ENCODE assay signal across 9 mouse cellular contexts in genomic region chr2:154549127-154549885, GRCm38 (mm10). TPM values are rescaled to one million over a fixed set of nuclear protein-coding genes. Genes with fewer than 3 reads are reported as not detected.
DNase-seq lines count a peak whose midpoint lies in the region; TF ChIP-seq lines count a peak whose summit lies in the region.
"Had no signal": no experiment of that assay in that cellular context is flagged by ENCODE, and none has a peak within 500 bp of the region (broad histone marks: within the 10 kb centered on the region; RNA-seq: fewer than 3 reads in every experiment).

No protein-coding gene starts in this region.

- peaks cover 29% of the 10 kb centered on the region for H3K4me1 ChIP-seq in embryonic facial prominence, embryonic 10.5 days
- H3K4me1 ChIP-seq in heart, adult 2 months (ENCODE audit: control insufficient read depth, insufficient read depth, low read length): peaks cover 1% of the 10 kb centered on the region; the same call in 1 of the 2 replicates
- H3K4me1 ChIP-seq in lung, adult 2 months (ENCODE audit: control insufficient read depth, insufficient read depth, low read length): peaks cover 10% of the 10 kb centered on the region
- H3K4me1 ChIP-seq in olfactory bulb, adult 2 months (ENCODE audit: control insufficient read depth, insufficient read depth, low read length): peaks cover 43% of the 10 kb centered on the region

- peak overlapping the region; percentile 83 for H3K27ac ChIP-seq in embryonic facial prominence, embryonic 10.5 days (replicated peaks)
- H3K27ac ChIP-seq in heart, adult 2 months: no peak overlapping the region
- no peak overlapping the region for H3K27ac ChIP-seq in olfactory bulb, adult 2 months (ENCODE audit: insufficient read depth, low read depth, low read length)

- H3K9ac ChIP-seq in heart, adult 2 months (ENCODE audit: low read depth, low read length): peak overlapping the region; percentile 47

- TF ChIP-seq CTCF in heart, adult 2 months (IDR thresholded peaks at IDR 0.05): no peak
- no peak for TF ChIP-seq CTCF in lung, adult 2 months (IDR thresholded peaks at IDR 0.05; ENCODE audit: insufficient read depth, low read length)
- TF ChIP-seq CTCF in olfactory bulb, adult 2 months (IDR thresholded peaks at IDR 0.05; ENCODE audit: insufficient read depth, low read depth, low read length): no peak

- TF ChIP-seq EP300 in heart, adult 2 months (IDR thresholded peaks at IDR 0.05; ENCODE audit: insufficient read depth, low read depth, low read length): no peak

- peak; percentile 64 to 72 for DNase-seq in layer of hippocampus, postnatal 10 days (ENCODE audit: low spot score in 2 of 2)
- DNase-seq in layer of hippocampus, adult 8-10 months (ENCODE audit: low spot score in 2 of 2): no peak
- peak; percentile 91 for DNase-seq in embryonic facial prominence, embryonic 10.5 days (ENCODE audit: low spot score)
- DNase-seq in heart, adult 2 months: peak; percentile 70 to 72
- DNase-seq in kidney, adult 18-20 months: peak; percentile 64
- DNase-seq in lung, adult 2 months: peak; percentile 42
- peak; percentile 59 to 66 for DNase-seq in thymus, postnatal 10 days (ENCODE audit: low spot score in 2 of 2)

- intact Hi-C loops in heart, adult 2 months (cut with DNase I): no loop called here

- H3K27me3 ChIP-seq in embryonic facial prominence, embryonic 10.5 days (replicated peaks; ENCODE audit: low read depth, poor library complexity, severe bottlenecking): peaks cover 53% of the 10 kb centered on the region
- H3K27me3 ChIP-seq in heart, adult 2 months (ENCODE audit: control insufficient read depth, insufficient read depth, low read length): no peaks in the 10 kb centered on the region
- H3K27me3 ChIP-seq: Patski had no signal

- H3K9me3 ChIP-seq in embryonic facial prominence, embryonic 10.5 days: no peaks in the 10 kb centered on the region

- H3K4me3 ChIP-seq in embryonic facial prominence, embryonic 10.5 days: peak overlapping the region; percentile 64
- peak overlapping the region; percentile 38 for H3K4me3 ChIP-seq in heart, adult 2 months
- H3K4me3 ChIP-seq in lung, adult 2 months (replicated peaks; ENCODE audit: extremely low read depth, low read depth, low read length): peak overlapping the region; percentile 11
- H3K4me3 ChIP-seq in olfactory bulb, adult 2 months (ENCODE audit: insufficient read depth, low read depth, low read length): peak overlapping the region; percentile 28

- TF ChIP-seq POLR2A in heart, adult 2 months (IDR thresholded peaks at IDR 0.05; ENCODE audit: insufficient read depth, low read depth, low read length): no peak
- no peak for TF ChIP-seq POLR2A in lung, adult 2 months (IDR thresholded peaks at IDR 0.05; ENCODE audit: borderline replicate concordance, extremely low read depth, low read depth, low read length)
- TF ChIP-seq POLR2A in olfactory bulb, adult 2 months (IDR thresholded peaks at IDR 0.05; ENCODE audit: insufficient read depth, low read depth, low read length): no peak; the same call in 1 of the 2 replicates

- no peaks in the 10 kb centered on the region for H3K79me2 ChIP-seq in heart, adult 2 months (replicated peaks; ENCODE audit: control insufficient read depth, insufficient read depth, low read length)

- 3% methylated on average over 48 of the region's 48 CpGs for WGBS in embryonic facial prominence, embryonic 10.5 days
- 5% methylated on average over 47 of the region's 48 CpGs for WGBS in heart, adult 2 months
- 6% methylated on average over 46 of the region's 48 CpGs for WGBS in lung, adult 2 months
- WGBS in olfactory bulb, adult 2 months: 11% methylated on average over 48 of the region's 48 CpGs

- H3K36me3 ChIP-seq in embryonic facial prominence, embryonic 10.5 days (replicated peaks): no peaks in the 10 kb centered on the region
- no peaks in the 10 kb centered on the region for H3K36me3 ChIP-seq in heart, adult 2 months (ENCODE audit: control insufficient read depth, insufficient read depth, low read length)

RNA-seq across cellular contexts. Expression of gene Actl10, which starts 2.3 kb away (rescaled TPM):
- total RNA-seq in layer of hippocampus, postnatal 10 days (2021): not detected
- under 1 TPM in 1 of 4 experiments, not detected in 3; 0.40 TPM for total RNA-seq in layer of hippocampus, adult 8-10 months (2022)
- polyA plus RNA-seq in embryonic facial prominence, embryonic 10.5 days (2016; fragmentation: Nextera tagmentation; extraction: Ambion mirVana): 0.19 and 0.33 TPM in 2 replicates
- not detected for total RNA-seq in heart, adult 2 months (2021)
- polyA plus RNA-seq in heart, adult 2 months (2012; rRNA removed): not detected in 2 replicates
- 0.07 TPM in 2 replicates for polyA plus RNA-seq in lung, adult 2 months (2012; rRNA removed)
- not detected in 2 replicates for polyA plus RNA-seq in olfactory bulb, adult 2 months (2012; ENCODE audit: insufficient read depth, insufficient read length, low replicate concordance, missing spikeins)
- polyA plus RNA-seq: Patski had no signal

RNA-seq across cellular contexts. Expression of gene 1700003F12Rik, which starts 2.4 kb away (rescaled TPM):
- total RNA-seq in layer of hippocampus, postnatal 10 days (2021): 1 to 10 TPM in 1 of 2 experiments, under 1 TPM in 1; 0.67 to 2.0 TPM
- total RNA-seq in layer of hippocampus, adult 8-10 months (2022): 1 to 10 TPM in 2 of 4 experiments, under 1 TPM in 2; 0.64 to 2.0 (median 0.87) TPM
- 1.3 and 2.9 TPM in 2 replicates for polyA plus RNA-seq in embryonic facial prominence, embryonic 10.5 days (2016; fragmentation: Nextera tagmentation; extraction: Ambion mirVana)
- not detected for total RNA-seq in heart, adult 2 months (2021)
- polyA plus RNA-seq in heart, adult 2 months (2012; rRNA removed): 0.39 TPM in 1 of 2 replicates, not detected in the other
- 0.98 TPM in 1 of 2 replicates, not detected in the other for polyA plus RNA-seq in lung, adult 2 months (2012; rRNA removed)
- not detected in 2 replicates for polyA plus RNA-seq in olfactory bulb, adult 2 months (2012; ENCODE audit: insufficient read depth, insufficient read length, low replicate concordance, missing spikeins)

RNA-seq across cellular contexts. Expression of gene Necab3, which starts 9.4 kb away (rescaled TPM):
- total RNA-seq in layer of hippocampus, postnatal 10 days (2021): 10 to 100 TPM; 29.8 to 33.0 TPM
- 10 to 100 TPM; 29.2 to 33.2 (median 30.4) TPM for total RNA-seq in layer of hippocampus, adult 8-10 months (2022)
- polyA plus RNA-seq in embryonic facial prominence, embryonic 10.5 days (2016; fragmentation: Nextera tagmentation; extraction: Ambion mirVana): 3.2 and 3.6 TPM in 2 replicates
- under 1 TPM; 0.20 to 0.23 TPM for total RNA-seq in heart, adult 2 months (2021)
- polyA plus RNA-seq in heart, adult 2 months (2012; rRNA removed): 0.90 and 1.7 TPM in 2 replicates
- 1.2 and 1.8 TPM in 2 replicates for polyA plus RNA-seq in lung, adult 2 months (2012; rRNA removed)
- not detected in 2 replicates for polyA plus RNA-seq in olfactory bulb, adult 2 months (2012; ENCODE audit: insufficient read depth, insufficient read length, low replicate concordance, missing spikeins)

RNA-seq across cellular contexts. Expression of gene E2f1, which starts 20.4 kb away (rescaled TPM):
- 10 to 100 TPM in 1 of 2 experiments, 1 to 10 TPM in 1; 8.8 to 10.5 TPM for total RNA-seq in layer of hippocampus, postnatal 10 days (2021)
- 1 to 10 TPM; 3.5 to 5.1 (median 4.5) TPM for total RNA-seq in layer of hippocampus, adult 8-10 months (2022)
- polyA plus RNA-seq in embryonic facial prominence, embryonic 10.5 days (2016; fragmentation: Nextera tagmentation; extraction: Ambion mirVana): 25.2 and 26.0 TPM in 2 replicates
- under 1 TPM; 0.39 to 0.70 TPM for total RNA-seq in heart, adult 2 months (2021)
- 1.1 and 1.2 TPM in 2 replicates for polyA plus RNA-seq in heart, adult 2 months (2012; rRNA removed)
- 9.8 and 12.6 TPM in 2 replicates for polyA plus RNA-seq in lung, adult 2 months (2012; rRNA removed)
- polyA plus RNA-seq in olfactory bulb, adult 2 months (2012; ENCODE audit: insufficient read depth, insufficient read length, low replicate concordance, missing spikeins): not detected in 2 replicates

RNA-seq across cellular contexts. Expression of gene Pxmp4, which starts 54.2 kb away (rescaled TPM):
- 10 to 100 TPM; 14.3 to 15.7 TPM for total RNA-seq in layer of hippocampus, postnatal 10 days (2021)
- total RNA-seq in layer of hippocampus, adult 8-10 months (2022): 10 to 100 TPM; 11.3 to 12.6 (median 11.7) TPM
- polyA plus RNA-seq in embryonic facial prominence, embryonic 10.5 days (2016; fragmentation: Nextera tagmentation; extraction: Ambion mirVana): 11.6 and 13.8 TPM in 2 replicates
- 10 to 100 TPM; 20.9 to 21.5 TPM for total RNA-seq in heart, adult 2 months (2021)
- 47.2 and 49.9 TPM in 2 replicates for polyA plus RNA-seq in heart, adult 2 months (2012; rRNA removed)
- polyA plus RNA-seq in lung, adult 2 months (2012; rRNA removed): 40.8 and 41.3 TPM in 2 replicates
- not detected in 2 replicates for polyA plus RNA-seq in olfactory bulb, adult 2 months (2012; ENCODE audit: insufficient read depth, insufficient read length, low replicate concordance, missing spikeins)

Comparison
In these comparisons a context has a peak if more than half of its experiments do, and no peak if none do; other contexts are left out.
1. DNase-seq: peak in layer of hippocampus, postnatal 10 days (2 of 2), embryonic facial prominence, embryonic 10.5 days (single experiment), heart, adult 2 months (2 of 2), kidney, adult 18-20 months (single experiment), lung, adult 2 months (single experiment) and thymus, postnatal 10 days (2 of 2); none in layer of hippocampus, adult 8-10 months (0 of 2).
2. H3K4me3 ChIP-seq: peak in every context shown above with its lines; median percentile 64 in embryonic facial prominence, embryonic 10.5 days; 38 in heart, adult 2 months; 28 in olfactory bulb, adult 2 months; 11 in lung, adult 2 months.